Mouse (Mus musculus) liver (tissue): ENCODE measurements around the gene Adssl1.

Source experiments
- DNase-seq: peaks from one replicate; pipeline ENCODE4 v3.0.0-alpha.2; 2020; ENCODE audit warnings: mixed read lengths

Adssl1 gene

DNA sequence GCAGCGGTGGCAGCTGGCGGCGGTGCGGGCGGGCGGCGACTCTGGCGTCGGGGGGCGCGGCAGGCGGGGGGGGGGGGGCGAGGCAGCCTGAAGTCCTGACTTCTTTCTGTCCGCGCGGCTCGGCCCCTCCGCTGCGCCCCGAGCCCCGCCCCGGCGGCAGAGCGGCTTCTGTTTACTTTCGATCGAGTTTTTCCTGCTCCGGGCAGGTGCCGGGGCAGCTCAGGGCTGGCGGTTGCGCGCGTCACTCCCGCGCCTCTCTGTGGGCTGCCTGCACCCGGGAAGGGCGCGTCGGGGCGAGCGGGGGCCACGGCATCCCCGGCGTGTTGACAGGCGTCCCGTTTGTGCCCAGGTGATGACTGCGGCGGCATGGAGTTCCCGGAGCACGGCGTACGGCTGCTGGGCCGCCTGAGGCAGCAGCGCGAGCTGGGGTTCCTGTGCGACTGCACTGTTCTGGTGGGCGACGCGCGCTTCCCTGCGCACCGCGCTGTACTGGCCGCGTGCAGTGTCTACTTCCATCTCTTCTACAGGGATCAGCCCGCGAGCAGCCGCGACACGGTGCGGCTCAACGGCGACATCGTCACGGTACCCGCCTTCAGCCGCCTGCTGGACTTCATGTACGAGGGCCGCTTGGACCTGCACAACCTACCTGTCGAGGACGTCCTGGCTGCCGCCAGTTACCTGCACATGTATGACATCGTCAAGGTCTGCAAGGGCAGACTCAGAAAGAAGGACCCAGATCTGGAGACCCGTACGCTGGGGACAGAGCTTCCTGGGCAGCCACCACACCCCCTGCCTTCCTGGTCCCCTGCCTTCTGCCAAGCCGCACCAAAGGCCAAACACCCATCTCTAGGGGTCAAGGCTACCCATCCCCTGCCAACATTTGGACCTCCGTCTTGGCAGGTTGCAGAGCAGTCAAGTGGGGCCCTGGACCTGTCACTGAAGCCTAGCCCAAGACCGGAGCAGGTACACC is 59.5 kb downstream of the Adssl1 start:
- DNase-seq: peak; percentile 44

DNA sequence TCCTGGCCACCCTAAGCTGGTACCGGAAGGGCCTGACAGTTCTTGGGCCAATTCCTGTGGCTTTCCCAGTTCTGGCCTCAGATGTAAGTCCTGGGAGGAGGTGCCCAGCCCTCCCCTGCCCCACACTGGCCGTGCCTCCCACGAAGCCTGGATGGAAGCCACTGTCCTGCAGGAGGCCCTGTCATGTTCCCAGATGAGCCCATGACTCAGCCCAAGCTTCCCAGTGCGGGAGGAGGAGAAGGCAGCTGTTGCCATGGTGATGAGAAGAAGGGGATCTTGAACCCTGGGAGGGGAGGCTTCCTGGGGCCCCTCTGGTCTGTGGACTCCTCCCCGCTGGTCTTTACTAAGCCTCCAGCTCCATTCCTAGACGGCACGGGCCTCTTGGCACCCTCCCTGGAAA is 63.5 kb downstream of the Adssl1 start:
- DNase-seq: no peak

DNA sequence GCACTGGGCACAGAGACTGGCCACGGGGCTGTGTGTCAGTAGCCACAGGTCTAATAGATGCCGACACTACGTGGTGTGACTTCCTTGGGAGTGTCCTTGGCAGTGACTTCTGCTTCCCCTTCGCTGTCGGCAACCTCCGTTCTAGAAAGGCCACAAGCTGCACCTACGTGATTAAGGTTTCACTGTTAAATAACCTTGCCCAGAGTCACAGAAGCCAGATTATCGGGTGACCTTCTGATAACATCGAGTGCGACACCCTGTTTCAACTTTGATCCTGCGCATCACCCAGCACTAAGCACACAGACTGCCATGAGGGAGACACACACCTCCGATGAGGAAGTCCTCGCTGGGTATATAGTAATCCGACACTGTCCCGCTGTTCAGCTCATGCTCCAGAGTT is 68.6 kb downstream of the Adssl1 start:
- no peak for DNase-seq
